Mouse (Mus musculus) kidney, embryonic 14.5 days (tissue): ENCODE results near the gene Pex19. TPM values are rescaled to one million over a fixed set of nuclear protein-coding genes. Genes with fewer than 3 reads are reported as not detected.

Experiments
- ATAC-seq: fragments of 200-750 bp; cut with Nextera tagmentation; 2 replicates; pipeline ENCODE4 v1.8.0; 2017; ENCODE audit warnings: moderate number of reproducible peaks, mild to moderate bottlenecking, moderate TSS enrichment, moderate library complexity; ENCODE audit not compliant: low FRiP score, low TSS enrichment
- H3K27ac ChIP-seq: fragments of 300-500 bp; sonication (generic); 2 replicates; pipeline ENCODE4 v1.5.1; 2014; ENCODE audit warnings: low read depth, mild to moderate bottlenecking, low read length, moderate library complexity, mixed read lengths
- H3K27me3 ChIP-seq: fragments of 300-500 bp; sonication (generic); 2 replicates; pipeline ENCODE4 v1.6.1; 2014; ENCODE audit warnings: mild to moderate bottlenecking, low read length; ENCODE audit not compliant: control insufficient read depth, insufficient read depth
- H3K36me3 ChIP-seq: fragments of 300-500 bp; sonication (generic); 2 replicates; pipeline ENCODE4 v1.6.1; 2014; ENCODE audit warnings: low read length, mixed read lengths; ENCODE audit not compliant: control insufficient read depth, insufficient read depth
- H3K4me1 ChIP-seq: fragments of 300-500 bp; sonication (generic); 2 replicates; pipeline ENCODE4 v1.6.1; 2014; ENCODE audit warnings: low read length, mixed read lengths; ENCODE audit not compliant: control insufficient read depth, insufficient read depth
- H3K4me2 ChIP-seq: fragments of 300-500 bp; sonication (generic); replicated peaks from 2 replicates; pipeline ENCODE4 v1.6.1; 2014; ENCODE audit warnings: low read depth, mild to moderate bottlenecking, low read length
- H3K4me3 ChIP-seq: fragments of 300-500 bp; sonication (generic); 2 replicates; pipeline ENCODE4 v1.5.1; 2014; ENCODE audit warnings: mild to moderate bottlenecking, low read length
- H3K9ac ChIP-seq: fragments of 300-500 bp; sonication (generic); 2 replicates; pipeline ENCODE4 v1.6.1; 2014; ENCODE audit warnings: low read depth, mild to moderate bottlenecking, low read length, moderate library complexity
- H3K9me3 ChIP-seq: fragments of 300-500 bp; sonication (generic); 2 replicates; pipeline ENCODE4 v1.6.1; 2016; ENCODE audit warnings: low read length; ENCODE audit not compliant: control insufficient read depth
- WGBS: fragments of 180-500 bp; shearing (Covaris S2); extraction: QIAGEN DNeasy Blood & Tissue Kit; methylation state at CpG from one replicate; pipeline ENCODE4 v1.1.7; 2014; 5-methylcytosine and 5-hydroxymethylcytosine counted together
- polyA plus RNA-seq: library from polyadenylated mRNA; unstranded; fragments of >200 nt; fragmentation: Nextera tagmentation; extraction: Ambion mirVana; gene quantifications from 2 replicates; pipeline ENCODE4 v1.2.1, GENCODE M21; 2014

The Pex19 gene
- polyA plus RNA-seq: 95.1 and 138 TPM in 2 replicates

DNA sequence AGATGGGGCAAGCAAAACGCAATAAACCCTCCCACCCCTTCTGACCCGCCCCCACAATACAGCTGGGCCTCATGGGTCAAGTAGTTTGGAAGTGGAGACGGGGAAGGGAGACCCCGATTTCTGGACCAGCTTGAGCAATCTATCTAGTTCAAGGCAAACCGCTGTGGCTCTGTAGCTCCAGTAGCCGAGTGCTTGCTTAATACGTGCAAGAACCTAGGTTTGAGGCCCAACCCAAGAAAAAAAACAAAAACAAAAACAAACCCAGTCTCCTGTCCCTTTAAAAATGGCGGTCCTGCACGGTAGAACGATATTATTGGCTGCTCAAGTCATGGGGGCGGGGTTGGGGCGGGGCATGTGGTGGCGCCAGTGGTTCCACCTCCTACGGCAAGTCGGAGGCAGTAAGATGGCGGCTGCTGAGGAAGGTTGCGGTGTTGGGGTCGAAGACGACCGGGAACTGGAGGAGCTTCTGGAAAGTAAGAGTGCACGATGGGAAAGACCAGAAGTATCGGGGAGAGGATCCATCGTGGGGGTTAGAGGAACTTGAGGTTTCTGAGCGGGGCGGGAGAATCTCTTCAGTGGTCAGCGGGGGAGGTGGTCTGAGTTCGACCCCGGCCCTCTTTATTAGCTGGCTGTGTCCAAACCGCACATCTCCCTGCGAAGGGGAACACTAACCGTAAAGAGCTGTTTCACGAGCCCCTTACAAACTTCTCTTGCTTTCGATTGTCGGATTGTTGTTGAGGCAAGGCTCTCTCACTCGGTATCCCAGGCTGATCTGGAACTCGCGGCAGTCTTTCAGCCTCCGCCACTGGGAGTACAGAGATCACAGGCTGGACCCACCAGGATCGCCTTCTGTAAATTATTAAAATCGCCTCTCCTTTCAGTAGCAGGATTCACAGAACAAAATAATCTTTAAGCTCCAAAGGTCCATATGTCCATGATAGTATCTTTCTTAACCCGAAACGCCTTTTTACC is at the start of gene Pex19:
TSS of gene Pex19 (plus strand) at position 380 of the 972 bp plus-strand sequence.
- H3K4me1 ChIP-seq: peaks cover 7% of the 10 kb centered on the region
- H3K9ac ChIP-seq: peak within 1 kb of the TSS; percentile 90
- peak within 1 kb of the TSS; percentile 94 for H3K4me3 ChIP-seq
- H3K36me3 ChIP-seq: peaks cover 49% of the 10 kb centered on the region
- peak; percentile 95 for ATAC-seq
- H3K9me3 ChIP-seq: no peaks in the 10 kb centered on the region
- H3K27ac ChIP-seq: 0 out of 2 replicates have a peak within 1 kb of the TSS, but pooled peaks have one; percentile 55
- no peaks in the 10 kb centered on the region for H3K27me3 ChIP-seq
- 1% methylated on average over 42 of the region's 42 CpGs for WGBS
- peak within 1 kb of the TSS; percentile 75 for H3K4me2 ChIP-seq

DNA sequence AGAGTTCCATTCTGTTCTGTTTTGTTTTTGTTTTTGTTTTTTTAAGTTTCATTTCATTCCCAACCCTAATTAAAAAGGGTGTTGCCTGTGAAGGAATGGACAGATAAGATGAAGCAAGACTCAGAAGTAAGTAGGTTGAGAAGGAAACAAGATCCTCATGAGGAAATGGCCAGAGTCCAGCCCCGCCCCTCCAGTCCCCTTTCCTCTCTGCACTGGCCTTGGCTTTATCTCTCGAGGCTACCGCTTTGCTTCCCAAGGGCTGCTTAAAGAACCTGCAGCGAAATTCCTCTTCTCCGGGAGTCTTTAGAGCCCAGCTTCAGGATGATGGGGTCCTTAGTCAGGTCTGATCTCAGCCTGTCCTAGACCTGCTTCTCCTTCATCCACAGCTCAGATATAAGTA is 48.6 kb upstream of the Pex19 start:
- H3K27me3 ChIP-seq: no peaks in the 10 kb centered on the region
- H3K9ac ChIP-seq: no peak overlapping the region
- no peak overlapping the region for H3K27ac ChIP-seq
- peaks cover 66% of the 10 kb centered on the region for H3K36me3 ChIP-seq
- no peak for ATAC-seq
- no peak overlapping the region for H3K4me2 ChIP-seq
- 74% methylated on average over 5 of the region's 5 CpGs for WGBS
- H3K9me3 ChIP-seq: no peaks in the 10 kb centered on the region
- H3K4me3 ChIP-seq: no peak overlapping the region
- H3K4me1 ChIP-seq: no peaks in the 10 kb centered on the region

DNA sequence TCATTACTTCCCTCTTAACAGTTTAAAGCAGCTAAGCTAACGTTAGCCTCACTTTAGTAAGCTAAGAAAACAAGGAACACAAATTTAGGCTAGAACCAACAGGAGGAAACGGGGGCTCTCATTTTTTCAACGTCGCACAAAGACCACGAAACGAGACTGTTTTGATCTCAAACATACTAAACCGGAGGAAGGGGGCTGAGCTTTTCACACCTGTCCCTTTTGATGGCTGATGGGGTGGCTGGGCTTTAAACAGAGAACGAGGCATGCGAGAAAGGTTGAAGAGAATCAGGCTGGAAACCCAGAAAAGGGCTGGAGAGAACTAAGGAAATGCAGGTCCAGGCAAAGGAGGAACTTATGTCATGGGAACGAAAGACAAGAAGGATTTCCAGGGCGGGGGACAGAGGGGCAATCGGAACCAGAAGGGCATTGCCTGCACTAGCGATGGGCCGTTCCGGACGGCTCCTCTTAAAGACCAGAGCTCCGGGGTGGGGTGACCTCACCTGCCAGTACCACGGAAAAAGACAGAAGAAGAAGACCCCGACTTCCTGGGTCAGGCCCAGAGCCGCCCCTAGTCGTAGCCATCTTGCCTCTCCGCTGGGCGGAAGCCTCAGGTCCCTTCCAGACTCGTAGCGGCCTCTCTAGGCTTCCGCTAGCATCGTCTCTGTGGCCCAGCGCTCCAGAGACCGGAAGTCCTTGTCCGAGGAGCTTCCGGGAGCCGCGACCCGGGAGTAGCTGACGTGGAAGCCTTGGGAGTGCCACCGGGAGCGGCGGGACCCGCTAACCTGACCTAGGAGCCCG is 44.3 kb upstream of the Pex19 start, which contains the start of the genes Copa and Ncstn:
TSS of gene Copa (plus strand) at position 429 of the 798 bp plus-strand sequence.
TSS of gene Ncstn (minus strand) at position 695 of the 798 bp plus-strand sequence.
- Histone ChIP-seq H3K9ac (peak within 1 kb of the TSS; percentile 86), H3K36me3 (peaks cover 29% of the 10 kb centered on the region), H3K4me3 (peak within 1 kb of the TSS; percentile 91), H3K4me1 (0 out of 2 replicates have a peak, but pooled peaks cover 6% of the 10 kb centered on the region), H3K9me3 (no peaks in the 10 kb centered on the region), H3K4me2 (peak within 1 kb of the TSS; percentile 44), H3K27ac (peak within 1 kb of the TSS; percentile 73), H3K27me3 (no peaks in the 10 kb centered on the region)
- ATAC-seq: peak; percentile 98
- under 1% methylated on average over 40 of the region's 40 CpGs for WGBS

- Histone ChIP-seq H3K4me2 (peak overlapping the region; percentile 44), H3K27me3 (no peaks in the 10 kb centered on the region), H3K27ac (peak overlapping the region; percentile 73; the same call in 1 of the 2 replicates), H3K4me1 (0 out of 2 replicates have a peak, but pooled peaks cover 6% of the 10 kb centered on the region), H3K9ac (peak overlapping the region; percentile 86), H3K9me3 (no peaks in the 10 kb centered on the region), H3K36me3 (peaks cover 27% of the 10 kb centered on the region), H3K4me3 (peak overlapping the region; percentile 91)
- ATAC-seq: peak; percentile 74
- under 1% methylated on average over 23 of the region's 24 CpGs for WGBS
Measured at GRCm38 (mm10) chr1:172082899-172083445, 43.6 kb upstream of the Pex19 start.

GRCm38 (mm10) chr1:172093522-172093921 is 33.0 kb upstream of the Pex19 start:
- Histone ChIP-seq H3K4me3 (no peak overlapping the region), H3K4me2 (no peak overlapping the region), H3K27me3 (no peaks in the 10 kb centered on the region), H3K27ac (no peak overlapping the region), H3K9me3 (no peaks in the 10 kb centered on the region), H3K4me1 (no peaks in the 10 kb centered on the region), H3K9ac (no peak overlapping the region), H3K36me3 (peaks cover 90% of the 10 kb centered on the region)
- 72% methylated on average over 3 of the region's 3 CpGs for WGBS
- ATAC-seq: no peak

DNA sequence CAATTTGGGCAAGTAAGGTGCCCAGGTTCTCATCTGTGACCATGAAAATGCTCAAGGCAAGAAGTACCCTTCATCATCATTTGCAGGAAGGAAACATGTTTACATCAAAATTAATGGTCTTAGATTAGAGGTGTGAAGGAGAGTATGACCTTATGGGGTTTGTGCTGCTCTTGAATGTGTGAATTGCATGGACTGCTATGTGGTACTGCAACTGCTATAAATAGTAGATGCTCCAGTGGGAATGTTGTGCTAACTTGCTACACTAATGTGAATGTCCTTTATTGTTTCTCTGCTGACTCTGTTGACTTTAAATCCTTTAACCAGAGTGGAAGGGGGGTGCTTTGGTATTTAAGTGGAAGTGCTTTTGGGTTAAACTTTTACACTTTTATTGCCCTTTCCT is 32.3 kb upstream of the Pex19 start:
- Histone ChIP-seq H3K9me3 (no peaks in the 10 kb centered on the region), H3K27me3 (no peaks in the 10 kb centered on the region), H3K9ac (no peak overlapping the region), H3K4me2 (no peak overlapping the region), H3K27ac (no peak overlapping the region), H3K4me3 (no peak overlapping the region), H3K36me3 (peaks cover 87% of the 10 kb centered on the region), H3K4me1 (no peaks in the 10 kb centered on the region)
- no peak for ATAC-seq

- H3K4me2 ChIP-seq: no peak overlapping the region
- ATAC-seq: no peak
- H3K4me1 ChIP-seq: no peaks in the 10 kb centered on the region
- H3K4me3 ChIP-seq: no peak overlapping the region
- no peaks in the 10 kb centered on the region for H3K27me3 ChIP-seq
- H3K9ac ChIP-seq: no peak overlapping the region
- no peaks in the 10 kb centered on the region for H3K9me3 ChIP-seq
- H3K27ac ChIP-seq: no peak overlapping the region
- WGBS: 83% methylated on average over 6 of the region's 6 CpGs
- peaks cover 84% of the 10 kb centered on the region for H3K36me3 ChIP-seq
Measured at GRCm38 (mm10) chr1:172095202-172095601, 31.4 kb upstream of the Pex19 start.

GRCm38 (mm10) chr1:172099325-172100033 is 27.1 kb upstream of the Pex19 start:
- Histone ChIP-seq H3K9me3 (no peaks in the 10 kb centered on the region), H3K4me3 (no peak overlapping the region), H3K27ac (no peak overlapping the region), H3K4me1 (no peaks in the 10 kb centered on the region), H3K27me3 (no peaks in the 10 kb centered on the region), H3K36me3 (peaks cover 85% of the 10 kb centered on the region), H3K4me2 (no peak overlapping the region), H3K9ac (no peak overlapping the region)
- no peak for ATAC-seq
- 85% methylated on average over 6 of the region's 6 CpGs for WGBS
